Mouse (Mus musculus): ENCODE data around the gene Nsd1. TPM values are rescaled to one million over a fixed set of nuclear protein-coding genes. Genes with fewer than 3 reads are reported as not detected.

Nsd1 gene
- polyA plus RNA-seq, 1 experiment from 2014 or later: 52.3 TPM

DNA sequence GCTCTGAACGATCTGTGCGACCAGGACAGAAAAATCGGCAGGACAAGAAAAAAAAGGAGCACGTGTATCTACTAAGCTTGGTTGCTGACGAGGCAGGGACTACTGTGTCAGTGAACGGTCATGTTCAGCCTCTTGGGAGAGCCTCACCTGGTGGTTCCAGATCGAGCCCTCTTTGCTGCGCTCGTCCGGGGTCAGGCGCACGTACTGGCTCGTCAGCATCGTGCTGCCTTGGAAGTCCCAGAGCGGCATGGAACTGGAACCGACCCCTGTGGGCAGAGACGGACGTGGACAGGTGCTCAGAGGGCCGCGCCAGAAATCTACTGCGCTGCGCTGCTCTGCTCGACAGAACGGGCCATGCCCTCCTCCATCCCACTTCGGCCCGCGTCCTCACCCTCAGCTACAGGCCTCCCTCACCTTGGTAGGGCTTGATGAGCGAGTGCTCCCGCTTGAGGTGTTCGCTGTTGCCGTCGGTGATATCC, 152.4 kb downstream of the Nsd1 start:
- peak overlapping the region; percentile 85 for H3K9ac ChIP-seq (ENCODE audit: low read length)
- no peak for DNase-seq (ENCODE audit: low spot score)
- H3K36me3 ChIP-seq (ENCODE audit: control insufficient read depth, insufficient read depth, low read length): peaks cover 34% of the 10 kb centered on the region
- H3K27ac ChIP-seq (ENCODE audit: low read depth, low read length): peak overlapping the region; percentile 89
- peak; percentile 50 for ATAC-seq
- H3K9me3 ChIP-seq (replicated peaks; ENCODE audit: control insufficient read depth, low read length): no peaks in the 10 kb centered on the region
- 0 out of 2 replicates have a peak, but pooled peaks cover 2% of the 10 kb centered on the region for H3K27me3 ChIP-seq (replicated peaks; ENCODE audit: control insufficient read depth, insufficient read depth, low read length)
- H3K4me3 ChIP-seq (ENCODE audit: low read depth, low read length): peak overlapping the region; percentile 94
- peaks cover 10% of the 10 kb centered on the region for H3K4me1 ChIP-seq (ENCODE audit: control insufficient read depth, insufficient read depth, low read length)
- peak overlapping the region; percentile 86 for H3K4me2 ChIP-seq (ENCODE audit: low read length)
- under 1% methylated on average over 32 of the region's 32 CpGs for WGBS

DNA sequence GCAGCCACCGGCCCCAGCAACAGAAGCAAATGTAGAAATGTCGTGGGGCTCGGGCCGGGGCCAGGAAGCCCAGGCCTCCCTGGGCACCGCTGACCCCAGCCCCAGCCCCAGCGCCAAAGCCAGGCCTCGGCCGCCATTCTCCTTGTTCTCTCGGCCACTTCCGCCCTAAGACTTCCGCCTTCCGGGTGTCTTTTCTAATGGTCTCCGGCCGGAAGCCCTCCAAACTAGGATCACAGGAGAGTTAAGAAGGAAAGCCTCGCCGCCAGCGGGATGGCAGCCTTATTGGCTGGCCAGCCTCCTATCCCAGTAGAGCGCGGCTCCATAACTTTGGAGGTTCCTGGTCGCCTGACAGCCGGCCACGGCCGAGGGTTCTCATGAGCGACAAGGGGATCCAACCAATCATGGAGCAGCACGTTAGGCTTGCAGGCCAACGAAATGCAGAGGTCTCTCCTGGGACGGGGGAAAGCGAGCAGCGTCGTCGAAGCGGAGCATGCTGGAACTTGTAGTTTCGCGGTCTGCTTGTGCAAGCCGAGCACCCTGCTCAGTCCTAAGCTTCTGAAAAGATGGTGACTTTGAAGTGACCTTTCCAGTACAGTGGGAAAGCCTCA, 153.0 kb downstream of the Nsd1 start, which contains the start of gene Lman2:
TSS of gene Lman2 (minus strand) at position 331 of the 608 bp plus-strand sequence.
- peak within 1 kb of the TSS; percentile 89 for H3K27ac ChIP-seq (ENCODE audit: low read depth, low read length)
- 0 out of 2 replicates have a peak, but pooled peaks cover 2% of the 10 kb centered on the region for H3K27me3 ChIP-seq (replicated peaks; ENCODE audit: control insufficient read depth, insufficient read depth, low read length)
- ATAC-seq (peak; percentile 99), DNase-seq (ENCODE audit: low spot score) (peak; percentile 99)
- H3K4me2 ChIP-seq (ENCODE audit: low read length): peak within 1 kb of the TSS; percentile 86
- peak within 1 kb of the TSS; percentile 85 for H3K9ac ChIP-seq (ENCODE audit: low read length)
- H3K4me3 ChIP-seq (ENCODE audit: low read depth, low read length): peak within 1 kb of the TSS; percentile 94
- peaks cover 10% of the 10 kb centered on the region for H3K4me1 ChIP-seq (ENCODE audit: control insufficient read depth, insufficient read depth, low read length)
- peaks cover 31% of the 10 kb centered on the region for H3K36me3 ChIP-seq (ENCODE audit: control insufficient read depth, insufficient read depth, low read length)
- under 1% methylated on average over 35 of the region's 35 CpGs for WGBS
- no peaks in the 10 kb centered on the region for H3K9me3 ChIP-seq (replicated peaks; ENCODE audit: control insufficient read depth, low read length)

Other genes starting within 250 kb of the Nsd1 start
- 0.80 and 1.1 TPM in 2 replicates for gene Hk3, start 188.4 kb upstream of the Nsd1 start, polyA plus RNA-seq (2014; fragmentation: Nextera tagmentation; extraction: Ambion mirVana)
- gene Uimc1, start 109.5 kb upstream of the Nsd1 start, polyA plus RNA-seq (2014; fragmentation: Nextera tagmentation; extraction: Ambion mirVana): 20.7 and 23.5 TPM in 2 replicates
- gene Zfp346, start 104.5 kb upstream of the Nsd1 start, polyA plus RNA-seq (2014; fragmentation: Nextera tagmentation; extraction: Ambion mirVana): 20.3 and 20.8 TPM in 2 replicates
- gene Gm17617, start 76.2 kb upstream of the Nsd1 start, polyA plus RNA-seq (2014; fragmentation: Nextera tagmentation; extraction: Ambion mirVana): not detected in 2 replicates
- gene Fgfr4, start 57.1 kb upstream of the Nsd1 start, polyA plus RNA-seq (2014; fragmentation: Nextera tagmentation; extraction: Ambion mirVana): 0.30 and 1.1 TPM in 2 replicates
- gene Prelid1, start 110.7 kb downstream of the Nsd1 start, polyA plus RNA-seq (2014; fragmentation: Nextera tagmentation; extraction: Ambion mirVana): 360 and 415 TPM in 2 replicates
- 94.2 and 104 TPM in 2 replicates for gene Rab24, start 112.2 kb downstream of the Nsd1 start, polyA plus RNA-seq (2014; fragmentation: Nextera tagmentation; extraction: Ambion mirVana)
- gene Mxd3, start 120.0 kb downstream of the Nsd1 start, polyA plus RNA-seq (2014; fragmentation: Nextera tagmentation; extraction: Ambion mirVana): 33.2 and 37.1 TPM in 2 replicates
- 45.0 and 52.0 TPM in 2 replicates for gene Lman2, start 153.0 kb downstream of the Nsd1 start, polyA plus RNA-seq (2014; fragmentation: Nextera tagmentation; extraction: Ambion mirVana)
- gene Rgs14, start 159.9 kb downstream of the Nsd1 start, polyA plus RNA-seq (2014; fragmentation: Nextera tagmentation; extraction: Ambion mirVana): 0.66 and 0.75 TPM in 2 replicates
- gene Slc34a1, start 188.4 kb downstream of the Nsd1 start, polyA plus RNA-seq (2014; fragmentation: Nextera tagmentation; extraction: Ambion mirVana): not detected in 2 replicates
- gene Pfn3, start 205.4 kb downstream of the Nsd1 start, polyA plus RNA-seq (2014; fragmentation: Nextera tagmentation; extraction: Ambion mirVana): 0.71 and 1.0 TPM in 2 replicates
- not detected in 2 replicates for gene F12, start 217.0 kb downstream of the Nsd1 start, polyA plus RNA-seq (2014; fragmentation: Nextera tagmentation; extraction: Ambion mirVana)
- 25.0 and 28.9 TPM in 2 replicates for gene Grk6, start 235.3 kb downstream of the Nsd1 start, polyA plus RNA-seq (2014; fragmentation: Nextera tagmentation; extraction: Ambion mirVana)

Data from forebrain, embryonic 14.5 days (tissue).